Mouse (Mus musculus): ENCODE measurements around the gene Prkci. TPM values are rescaled to one million over a fixed set of nuclear protein-coding genes. Genes with fewer than 3 reads are reported as not detected.

Gene Prkci
- total RNA-seq (2017), result 11.3 and 12.9 TPM in 2 replicates

- peak; percentile 92 for ATAC-seq (replicated peaks; ENCODE audit: low read depth, poor library complexity, severe bottlenecking)
Observed at GRCm38 (mm10) chr3:30995283-30995898, at the start of gene Prkci. TSS of gene Prkci (plus strand) at chr3:30995747.

- no peak for ATAC-seq (replicated peaks; ENCODE audit: low read depth, poor library complexity, severe bottlenecking)
Observed at GRCm38 (mm10) chr3:30951652-30952051, 43.9 kb upstream of the Prkci start.

- 0 out of 2 replicates have a peak, but pooled peaks have one; percentile 25 for ATAC-seq (replicated peaks; ENCODE audit: low read depth, poor library complexity, severe bottlenecking)
Observed at GRCm38 (mm10) chr3:30952273-30953070, 43.1 kb upstream of the Prkci start.

GRCm38 (mm10) chr3:30956327-30956726 lies 39.2 kb upstream of the Prkci start:
- ATAC-seq (replicated peaks; ENCODE audit: low read depth, poor library complexity, severe bottlenecking), result 0 out of 2 replicates have a peak, but pooled peaks have one; percentile 32

GRCm38 (mm10) chr3:30958709-30959108 lies 36.8 kb upstream of the Prkci start:
- no peak for ATAC-seq (replicated peaks; ENCODE audit: low read depth, poor library complexity, severe bottlenecking)

GRCm38 (mm10) chr3:30959868-30960831 lies 35.4 kb upstream of the Prkci start:
- no peak for ATAC-seq (replicated peaks; ENCODE audit: low read depth, poor library complexity, severe bottlenecking)

- no peak for ATAC-seq (replicated peaks; ENCODE audit: low read depth, poor library complexity, severe bottlenecking)
Observed at GRCm38 (mm10) chr3:30963100-30963499, 32.4 kb upstream of the Prkci start.

GRCm38 (mm10) chr3:30964216-30964615 lies 31.3 kb upstream of the Prkci start:
- ATAC-seq (replicated peaks; ENCODE audit: low read depth, poor library complexity, severe bottlenecking), result no peak

- no peak for ATAC-seq (replicated peaks; ENCODE audit: low read depth, poor library complexity, severe bottlenecking)
Observed at GRCm38 (mm10) chr3:30965644-30966043, 29.9 kb upstream of the Prkci start.

GRCm38 (mm10) chr3:30968531-30969092 lies 26.9 kb upstream of the Prkci start:
- peak; percentile 52 for ATAC-seq (replicated peaks; ENCODE audit: low read depth, poor library complexity, severe bottlenecking)

- peak; percentile 84 for ATAC-seq (replicated peaks; ENCODE audit: low read depth, poor library complexity, severe bottlenecking)
Observed at GRCm38 (mm10) chr3:30969104-30969581, 26.4 kb upstream of the Prkci start, which contains the start of gene Phc3. TSS of gene Phc3 (minus strand) at chr3:30969415.

- peak; percentile 96 for ATAC-seq (replicated peaks; ENCODE audit: low read depth, poor library complexity, severe bottlenecking)
Observed at GRCm38 (mm10) chr3:30975102-30975754, 20.3 kb upstream of the Prkci start.

GRCm38 (mm10) chr3:30976991-30977603 lies 18.4 kb upstream of the Prkci start:
- ATAC-seq (replicated peaks; ENCODE audit: low read depth, poor library complexity, severe bottlenecking), result no peak

GRCm38 (mm10) chr3:30981616-30982380 lies 13.7 kb upstream of the Prkci start:
- no peak for ATAC-seq (replicated peaks; ENCODE audit: low read depth, poor library complexity, severe bottlenecking)

GRCm38 (mm10) chr3:30982924-30983536 lies 12.5 kb upstream of the Prkci start:
- no peak for ATAC-seq (replicated peaks; ENCODE audit: low read depth, poor library complexity, severe bottlenecking)

GRCm38 (mm10) chr3:30987396-30988318 lies 7.9 kb upstream of the Prkci start:
- peak; percentile 82 for ATAC-seq (replicated peaks; ENCODE audit: low read depth, poor library complexity, severe bottlenecking)

GRCm38 (mm10) chr3:30992161-30992560 lies 3.4 kb upstream of the Prkci start:
- ATAC-seq (replicated peaks; ENCODE audit: low read depth, poor library complexity, severe bottlenecking), result no peak

Measured in common myeloid progenitor, adult 5-6 weeks (primary cell).